Mouse (Mus musculus): ENCODE measurements around the gene Nxn.

Nxn gene

DNA sequence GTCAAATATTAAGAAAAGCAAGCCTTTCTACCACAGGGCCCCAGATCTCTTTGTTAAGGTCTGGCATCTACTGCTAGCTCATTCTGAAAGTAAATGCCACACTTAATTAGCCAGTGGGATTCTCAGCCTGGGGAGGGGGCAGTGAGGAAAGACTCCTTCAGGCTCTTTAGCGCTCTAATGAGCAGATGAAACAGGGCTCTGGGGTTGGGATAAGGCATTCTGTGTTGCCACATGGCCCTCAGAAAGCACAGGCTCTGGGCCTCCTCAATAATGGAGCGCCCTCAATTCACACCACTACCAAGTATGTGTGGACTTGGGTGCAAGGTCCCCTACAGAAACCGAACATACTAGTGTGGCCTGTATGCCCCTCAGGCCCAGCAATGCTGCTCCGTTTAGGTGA lies 13.9 kb downstream of the Nxn start:
- ChIA-PET CTCF (interaction anchor here in 3 of 4 experiments (0.6 to 6.1 kb wide), 10 partner anchors 10 to 528 kb away, joined by 3 to 51 read pairs (median 8); partner anchors contain the start of gene Nxn (in 1 of the 3)), POLR2A (interaction anchor here in 3 of 4 experiments (0.6 to 13.7 kb wide), 14 partner anchors 10 to 379 kb away, joined by 3 to 132 read pairs (median 4); no protein-coding TSS in a partner anchor)

DNA sequence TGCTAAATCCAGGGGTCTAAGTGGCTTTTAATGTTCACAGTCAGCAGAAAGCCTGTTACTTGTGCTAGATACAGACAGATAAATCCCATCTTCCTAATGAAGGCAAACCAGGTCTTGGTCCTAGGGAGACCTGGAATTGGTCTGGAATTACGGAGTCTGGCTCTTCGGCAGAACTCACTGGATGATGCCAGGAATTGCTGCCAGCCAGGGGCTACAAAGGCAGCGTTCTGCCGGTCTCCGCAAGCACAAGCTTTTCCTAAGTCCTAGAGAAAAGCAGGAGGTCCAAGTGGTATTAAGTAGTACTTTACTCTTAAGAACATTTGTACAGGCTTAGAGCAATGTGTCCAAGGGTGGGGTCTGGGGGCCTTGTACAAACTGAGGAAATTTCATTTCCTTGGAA lies 14.6 kb downstream of the Nxn start:
- CTCF ChIA-PET: interaction anchor here in 2 of 4 experiments (0.7 to 6.1 kb wide), 4 partner anchors 111 to 527 kb away, joined by 3 to 51 read pairs (median 20); no protein-coding TSS in a partner anchor

GRCm38 (mm10) chr11:76382711-76383324 lies 16.1 kb downstream of the Nxn start:
- CTCF ChIA-PET: interaction anchor here in 3 of 4 experiments (0.5 to 6.1 kb wide), 4 partner anchors 111 to 130 kb away, joined by 4 to 51 read pairs (median 5); no protein-coding TSS in a partner anchor

More for the DNA sequence above, 14.6 kb downstream of the Nxn start:
- POLR2A ChIA-PET: interaction anchor here in 2 of 4 experiments (1.0 to 13.7 kb wide), 5 partner anchors 11 to 85 kb away, joined by 3 to 132 read pairs (median 4); no protein-coding TSS in a partner anchor

GRCm38 (mm10) chr11:76381201-76381885 lies 17.6 kb downstream of the Nxn start:
- ChIA-PET CTCF (interaction anchor here in 3 of 4 experiments (0.5 to 1.6 kb wide), 13 partner anchors 8 to 129 kb away, joined by 3 to 10 read pairs (median 4); no protein-coding TSS in a partner anchor), POLR2A (interaction anchor here (0.6 to 2.2 kb wide), 21 partner anchors 8 to 164 kb away, joined by 3 to 10 read pairs (median 4); partner anchors contain the start of genes Dbil5 (in 1 of the 4) and Gemin4 (in 1 of the 4))

More at GRCm38 (mm10) chr11:76382711-76383324, 16.1 kb downstream of the Nxn start:
- POLR2A ChIA-PET: interaction anchor here (0.6 to 13.7 kb wide), 16 partner anchors 9 to 117 kb away, joined by 3 to 132 read pairs (median 4); partner anchors contain the start of gene Nxn (in 1 of the 4)

DNA sequence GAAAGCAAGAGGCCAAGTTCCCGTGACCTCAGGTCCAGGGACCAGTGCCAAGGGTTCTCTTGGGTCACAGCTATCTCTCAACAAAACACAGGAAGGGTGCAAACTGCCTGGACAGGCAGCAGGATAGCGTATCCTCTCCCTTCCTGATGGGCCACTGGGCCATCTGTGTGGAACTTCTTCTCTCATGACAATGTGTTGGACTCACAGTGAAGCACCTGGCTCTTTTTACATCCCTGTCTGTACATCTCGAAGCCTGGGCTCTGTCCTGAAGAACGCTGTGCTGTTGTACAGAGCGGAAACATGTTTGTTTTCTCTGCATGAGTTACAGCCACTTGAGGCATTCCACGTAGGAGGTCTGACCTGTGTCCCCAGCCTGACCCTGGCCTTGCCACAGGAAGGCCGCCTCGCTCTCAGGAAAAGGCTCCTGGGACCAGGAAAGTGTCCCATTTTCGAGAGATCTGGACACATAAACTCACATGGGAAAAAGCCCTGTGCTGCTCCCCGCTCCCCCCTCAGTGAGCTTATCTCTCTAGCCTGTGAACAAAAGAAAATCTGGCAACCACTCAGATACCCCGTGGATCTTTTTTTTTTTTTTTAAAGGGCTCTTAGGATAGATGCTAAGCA lies 18.9 kb downstream of the Nxn start:
- POLR2A ChIA-PET: interaction anchor here in 3 of 4 experiments (0.6 to 2.2 kb wide), 6 partner anchors 8 to 1926 kb away, joined by 3 to 10 read pairs (median 4); no protein-coding TSS in a partner anchor
- CTCF ChIA-PET: interaction anchor here in 1 of 4 experiments (0.7 to 1.4 kb wide), 2 partner anchors 10 kb away, joined by 3 read pairs; no protein-coding TSS in a partner anchor

- ChIA-PET POLR2A (interaction anchor here in 2 of 4 experiments (0.7 to 7.4 kb wide), 6 partner anchors 11 to 27 kb away, joined by 3 to 132 read pairs (median 32); partner anchors contain the start of gene Nxn (in 1 of the 2)), CTCF (interaction anchor here in 3 of 4 experiments (0.6 to 1.3 kb wide), 6 partner anchors 10 to 130 kb away, joined by 3 to 4 read pairs (median 3); no protein-coding TSS in a partner anchor)
These were observed 22.5 kb downstream of the Nxn start for GRCm38 (mm10) chr11:76376425-76376824.

- POLR2A ChIA-PET: interaction anchor here (0.6 to 7.4 kb wide), 41 partner anchors 8 to 559 kb away, joined by 3 to 132 read pairs (median 4); partner anchors contain the start of genes Dbil5 (in 2 of the 4), Gemin4 (in 2 of the 4), Nxn (in 1 of the 4) and Timm22 (in 1 of the 4)
- CTCF ChIA-PET: interaction anchor here (0.7 to 2.6 kb wide), 12 partner anchors 11 to 121 kb away, joined by 3 to 10 read pairs (median 3); partner anchors contain the start of gene Nxn (in 1 of the 4)
These were observed 24.3 kb downstream of the Nxn start for GRCm38 (mm10) chr11:76374491-76375185.

DNA sequence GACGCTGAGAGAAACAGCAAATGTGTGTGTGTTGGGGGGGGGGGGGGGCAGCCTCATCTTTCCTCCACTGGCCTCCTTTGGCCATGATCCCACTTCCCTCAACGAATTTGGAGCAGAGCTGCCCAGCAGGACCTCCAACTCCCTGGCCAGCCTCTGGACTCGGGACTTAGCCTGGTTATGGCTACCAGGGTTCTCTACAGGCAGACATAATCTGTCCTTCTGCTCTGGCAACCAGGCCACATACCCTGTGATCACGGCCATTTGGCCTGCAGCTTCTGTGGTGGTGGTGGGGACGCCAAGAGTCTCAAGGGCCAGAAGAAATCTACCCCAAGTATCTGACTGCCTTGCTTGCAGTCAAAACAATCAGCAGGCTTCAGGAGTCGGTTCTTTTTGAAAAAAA lies 26.4 kb downstream of the Nxn start:
- ChIA-PET CTCF (interaction anchor here in 1 of 4 experiments (0.7 kb wide), 1 partner anchor 69 kb away, joined by 5 read pairs; no protein-coding TSS in a partner anchor), POLR2A (interaction anchor here in 3 of 4 experiments (0.5 to 7.4 kb wide), 15 partner anchors 8 to 1219 kb away, joined by 3 to 132 read pairs (median 6); partner anchors contain the start of gene Timm22 (in 1 of the 3))

GRCm38 (mm10) chr11:76372120-76372519 lies 26.8 kb downstream of the Nxn start:
- ChIA-PET POLR2A (interaction anchor here (0.5 to 7.4 kb wide), 18 partner anchors 9 to 199 kb away, joined by 3 to 132 read pairs (median 5); partner anchors contain the start of gene Timm22 (in 1 of the 4)), CTCF (interaction anchor here in 2 of 4 experiments (0.7 to 1.2 kb wide), 2 partner anchors 13 to 69 kb away, joined by 3 to 5 read pairs; no protein-coding TSS in a partner anchor)

DNA sequence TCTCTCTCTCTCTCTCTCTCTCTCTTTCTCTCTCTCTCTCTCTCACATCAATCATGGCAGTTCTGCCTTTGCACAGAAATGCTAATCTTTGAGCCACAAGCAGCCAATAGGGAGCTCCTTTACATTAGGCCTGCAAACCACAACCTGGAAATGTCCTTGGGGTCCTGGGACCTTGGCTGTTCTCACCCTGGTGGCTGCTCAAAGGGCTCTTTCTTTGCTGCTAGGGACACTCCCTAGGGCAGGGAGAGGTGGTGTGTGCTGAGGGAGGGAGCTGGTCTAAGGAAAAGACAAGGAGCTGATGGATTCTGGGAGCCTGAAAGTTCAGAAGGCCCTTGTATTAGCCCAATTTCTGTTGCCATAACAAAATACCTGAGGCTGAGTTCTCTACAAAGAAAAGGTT lies 28.4 kb downstream of the Nxn start:
- CTCF ChIA-PET: interaction anchor here in 3 of 4 experiments (0.6 to 1.0 kb wide), 6 partner anchors 10 to 123 kb away, joined by 3 to 8 read pairs (median 3); no protein-coding TSS in a partner anchor
- POLR2A ChIA-PET: interaction anchor here (0.6 to 7.4 kb wide), 17 partner anchors 11 to 843 kb away, joined by 3 to 132 read pairs (median 4); partner anchors contain the start of genes Glod4 (in 2 of the 4) and Mrm3 (in 2 of the 4)

DNA sequence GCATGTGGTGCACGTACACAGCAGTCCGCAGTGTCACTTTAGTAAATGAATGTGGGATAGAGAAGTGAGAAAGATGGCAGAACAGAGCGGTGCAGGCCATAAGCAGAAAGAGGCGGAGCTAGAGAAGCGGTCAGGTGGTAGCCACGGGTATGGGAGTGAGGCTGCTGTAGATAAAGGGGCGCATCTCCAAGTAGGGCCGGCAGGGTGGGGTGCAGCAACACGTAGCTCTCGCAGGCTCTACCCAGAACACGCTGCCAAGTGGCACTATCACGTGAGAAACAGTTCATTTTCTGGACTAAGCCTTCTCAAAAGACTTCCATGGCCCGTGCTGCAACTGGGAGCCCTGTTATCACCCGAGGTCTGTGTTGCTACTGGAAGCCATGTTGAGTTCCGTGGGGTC lies 32.2 kb downstream of the Nxn start:
- ChIA-PET POLR2A (interaction anchor here in 3 of 4 experiments (0.6 to 4.5 kb wide), 34 partner anchors 8 to 149 kb away, joined by 3 to 37 read pairs (median 4); partner anchors contain the start of genes Dbil5 (in 1 of the 3), Gemin4 (in 1 of the 3) and Timm22 (in 1 of the 3)), CTCF (interaction anchor here in 1 of 4 experiments (1.1 to 2.0 kb wide), 6 partner anchors 14 to 149 kb away, joined by 3 to 11 read pairs (median 5); partner anchors contain the start of genes Dbil5 and Gemin4)

DNA sequence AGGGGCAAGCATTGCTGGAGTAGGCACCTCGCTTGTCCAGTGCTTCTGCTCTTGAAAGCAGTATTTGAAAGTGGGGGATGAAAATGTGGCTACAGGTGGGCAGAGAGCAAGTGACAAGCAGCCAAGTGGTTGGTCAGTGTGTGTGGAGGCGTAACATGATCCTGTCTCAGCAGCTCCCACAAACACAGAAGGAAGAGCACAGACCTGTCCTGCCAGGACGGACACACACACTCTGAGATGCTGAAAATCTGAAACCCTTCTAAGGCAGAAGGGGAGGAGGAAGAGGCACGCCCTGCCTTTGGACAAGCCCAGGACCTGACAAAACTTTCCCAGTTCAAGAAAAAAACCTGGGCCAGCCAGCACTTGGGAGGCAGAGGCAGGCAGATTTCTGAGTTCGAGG lies 34.9 kb downstream of the Nxn start:
- POLR2A ChIA-PET: interaction anchor here (0.6 to 4.4 kb wide), 21 partner anchors 10 to 630 kb away, joined by 3 to 37 read pairs (median 4); partner anchors contain the start of genes Dbil5 (in 1 of the 4), Gemin4 (in 1 of the 4), Glod4 (in 1 of the 4) and Mrm3 (in 1 of the 4)
- CTCF ChIA-PET: interaction anchor here in 3 of 4 experiments (0.5 to 1.3 kb wide), 3 partner anchors 10 to 372 kb away, joined by 3 to 5 read pairs (median 3); no protein-coding TSS in a partner anchor

DNA sequence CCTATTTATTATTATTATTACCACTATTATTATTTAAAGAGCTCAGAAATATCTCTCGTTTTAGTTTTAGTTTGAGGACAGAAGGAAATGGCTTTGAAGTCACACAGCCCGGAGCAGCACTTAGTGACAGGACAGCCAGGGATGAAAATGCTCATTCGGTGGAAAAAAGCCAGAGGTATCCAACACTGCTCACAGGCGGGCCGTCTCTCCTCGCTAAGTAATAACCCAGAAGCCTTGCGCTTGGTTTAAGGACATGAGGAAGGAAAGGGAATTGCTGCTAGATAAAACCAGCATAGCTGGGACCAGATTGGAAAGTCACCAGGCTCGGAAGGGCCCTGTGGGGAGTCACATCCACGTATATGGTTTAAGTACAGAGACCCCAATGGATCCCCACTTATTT lies 35.3 kb downstream of the Nxn start:
- ChIA-PET POLR2A (interaction anchor here (0.9 to 4.4 kb wide), 18 partner anchors 9 to 146 kb away, joined by 3 to 37 read pairs (median 4); partner anchors contain the start of genes Dbil5 (in 1 of the 4), Gemin4 (in 1 of the 4), Glod4 (in 1 of the 4) and Mrm3 (in 1 of the 4)), CTCF (interaction anchor here in 3 of 4 experiments (0.5 to 1.3 kb wide), 3 partner anchors 10 to 372 kb away, joined by 3 to 5 read pairs (median 3); no protein-coding TSS in a partner anchor)

DNA sequence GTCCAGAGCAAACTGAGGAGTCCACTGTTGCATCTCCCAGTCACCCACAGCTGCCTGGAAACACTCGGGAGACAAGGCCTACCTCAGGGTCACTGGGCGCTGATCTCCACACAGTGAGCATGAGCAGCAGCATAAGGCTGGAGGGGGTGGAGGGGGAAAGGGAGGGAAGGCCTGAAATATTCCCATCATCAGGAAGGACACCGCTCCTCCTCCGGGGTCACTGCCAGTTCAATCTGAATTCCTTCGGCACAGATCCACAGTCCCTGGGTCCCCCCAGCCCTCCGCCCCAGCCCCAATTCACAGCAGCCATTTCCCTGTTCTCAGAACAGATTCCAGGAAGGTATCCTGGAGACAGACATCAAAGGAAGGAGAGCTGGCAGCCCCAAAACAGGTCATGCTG lies 35.8 kb downstream of the Nxn start:
- CTCF ChIA-PET: interaction anchor here in 3 of 4 experiments (0.5 to 1.3 kb wide), 3 partner anchors 11 to 371 kb away, joined by 3 to 5 read pairs (median 3); no protein-coding TSS in a partner anchor
- POLR2A ChIA-PET: interaction anchor here (1.0 to 4.4 kb wide), 15 partner anchors 9 to 120 kb away, joined by 3 to 37 read pairs (median 4); partner anchors contain the start of genes Glod4 (in 1 of the 4) and Mrm3 (in 1 of the 4)

- CTCF ChIA-PET: interaction anchor here in 1 of 4 experiments (1.6 kb wide), 1 partner anchor 10 kb away, joined by 3 read pairs; no protein-coding TSS in a partner anchor
- POLR2A ChIA-PET: interaction anchor here in 3 of 4 experiments (0.6 to 1.4 kb wide), 4 partner anchors 9 to 35 kb away, joined by 3 to 8 read pairs (median 5); no protein-coding TSS in a partner anchor
These were observed 37.5 kb downstream of the Nxn start for GRCm38 (mm10) chr11:76361422-76361821.

- CTCF ChIA-PET: no interaction called here
- POLR2A ChIA-PET: interaction anchor here in 1 of 4 experiments (0.6 to 1.1 kb wide), 2 partner anchors 32 to 100 kb away, joined by 3 read pairs; no protein-coding TSS in a partner anchor
These were observed 38.7 kb downstream of the Nxn start for GRCm38 (mm10) chr11:76360255-76360654.

Data from embryonic stem cell, embryonic (primary cell).